Mouse (Mus musculus): ENCODE measurements at regions not wholly inside any gene's neighbourhood (a gene's known extent, or its start where the extent isn't known, plus 50 kb on each side); places are given as distances from the start of the nearest gene placed in this dataset.

DNA sequence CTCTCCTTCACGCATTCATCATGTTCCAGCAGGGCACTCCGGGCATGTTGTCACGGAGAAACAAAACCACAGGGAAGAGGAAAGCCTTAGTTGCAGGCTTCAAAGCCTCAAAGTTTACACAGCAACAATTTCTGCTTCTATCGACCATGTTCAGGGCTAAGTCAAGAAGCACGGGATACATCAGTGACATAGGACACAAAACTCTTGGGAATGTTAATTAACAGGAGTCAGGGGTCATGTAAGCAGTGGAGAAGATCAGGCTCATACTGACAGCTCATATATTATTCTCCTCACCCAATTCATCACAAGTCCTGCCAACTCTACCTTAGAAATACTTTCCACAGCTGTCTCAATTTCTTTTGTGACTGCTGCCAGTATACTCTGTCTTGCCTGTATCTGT is 133.0 kb upstream of the Btbd3 start:
- DNase-seq = no peak

DNA sequence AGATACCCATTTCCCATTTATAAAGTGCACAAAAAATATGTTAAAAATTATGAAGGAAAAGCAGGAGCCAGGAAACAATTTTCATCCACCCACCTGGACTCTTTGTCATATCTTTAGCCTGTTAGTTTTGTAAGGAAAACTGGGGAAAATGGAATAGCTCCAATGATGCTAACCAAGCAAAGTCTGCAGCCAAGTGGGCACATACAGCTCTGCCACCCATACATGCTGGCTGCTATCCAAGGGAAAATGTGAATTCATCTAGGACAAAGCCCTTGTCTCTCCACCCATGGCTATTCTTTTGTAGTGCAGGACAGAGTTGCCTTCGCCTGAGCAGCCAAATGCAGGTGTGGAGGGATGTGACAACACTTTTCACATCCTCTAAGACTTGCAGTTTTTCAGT is 135.5 kb upstream of the Btbd3 start:
- no peak for DNase-seq

GRCm38 (mm10) chr2:138120131-138120530 is 136.2 kb upstream of the Btbd3 start:
- no peak for DNase-seq

- no peak for DNase-seq
These were observed 156.6 kb upstream of the Btbd3 start for GRCm38 (mm10) chr2:138099777-138100176.

DNA sequence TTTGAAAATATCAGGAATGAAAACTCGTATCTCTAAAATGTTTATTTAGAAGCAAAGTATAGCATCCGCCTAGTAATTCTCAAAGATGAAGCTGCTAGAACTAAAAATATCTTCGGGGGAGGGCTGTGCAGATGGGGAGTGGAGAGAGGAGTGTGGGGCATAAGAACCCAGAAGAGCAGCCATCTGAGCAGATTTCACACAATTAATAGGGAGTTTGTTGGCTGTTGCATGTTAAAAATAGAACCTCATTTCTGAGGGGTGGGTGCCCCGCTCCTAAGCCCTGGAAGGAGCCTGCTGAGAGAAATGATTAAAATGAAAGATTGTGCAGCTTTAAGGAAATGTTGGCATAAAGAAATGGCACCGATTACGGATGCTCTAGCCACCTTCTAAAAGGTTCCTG is 171.0 kb upstream of the Btbd3 start:
- no peak for DNase-seq

GRCm38 (mm10) chr2:138084564-138085283 is 171.6 kb upstream of the Btbd3 start:
- DNase-seq = no peak

GRCm38 (mm10) chr2:138074020-138074613 is 182.2 kb upstream of the Btbd3 start:
- DNase-seq = no peak

DNA sequence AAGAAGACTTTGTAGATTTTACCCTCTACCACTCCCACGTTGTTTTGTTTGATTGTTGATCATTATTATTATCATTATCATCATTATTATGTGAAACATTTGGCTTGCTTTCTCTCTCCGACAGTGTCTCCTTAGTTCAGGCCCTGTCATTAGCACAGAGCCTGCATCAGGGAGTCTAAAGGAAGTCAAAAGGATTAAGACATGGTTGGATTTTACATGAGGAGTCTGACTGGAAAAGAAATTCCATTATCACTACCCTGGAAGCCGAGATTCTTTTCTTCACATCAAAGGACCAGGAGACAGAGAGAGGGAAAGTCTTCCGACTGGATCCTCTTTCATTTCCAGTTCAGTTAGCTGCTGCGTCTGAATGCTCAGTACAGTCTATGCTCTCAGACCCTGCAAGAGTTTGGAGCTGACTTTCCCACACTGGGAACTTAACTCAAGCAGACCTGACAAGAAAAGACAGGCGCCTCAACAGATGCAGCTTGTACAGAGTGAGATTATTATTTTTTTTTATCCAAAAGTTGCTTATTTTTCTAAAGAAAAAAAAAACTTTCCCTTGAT is 184.1 kb upstream of the Btbd3 start:
- no peak for DNase-seq

GRCm38 (mm10) chr2:138053081-138053480 is 203.3 kb upstream of the Btbd3 start:
- no peak for DNase-seq

GRCm38 (mm10) chr2:138048341-138048740 is 208.0 kb upstream of the Btbd3 start:
- no peak for DNase-seq

DNA sequence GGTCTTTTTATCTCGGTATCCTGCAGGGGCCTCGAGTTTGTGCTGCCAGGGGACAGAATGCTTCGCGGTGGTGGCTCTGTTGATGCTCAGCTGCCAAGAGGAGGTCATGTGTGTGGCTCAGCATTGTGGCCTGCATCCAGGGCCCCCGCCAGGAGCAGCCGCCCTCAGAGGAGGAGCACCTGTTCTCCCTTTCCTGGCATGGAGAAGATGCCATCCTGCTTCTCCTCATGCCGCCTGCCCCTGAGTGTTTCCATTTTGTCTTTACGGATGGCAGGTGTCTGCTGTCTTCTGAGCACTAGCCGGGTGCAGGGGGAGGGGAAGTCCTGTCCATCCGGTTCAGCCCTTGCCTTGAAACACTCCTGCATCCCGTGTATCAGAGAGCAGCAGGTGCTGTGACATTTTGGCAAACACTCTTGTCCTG is 208.6 kb upstream of the Btbd3 start:
- no peak for DNase-seq

GRCm38 (mm10) chr2:138047361-138047760 is 209.0 kb upstream of the Btbd3 start:
- no peak for DNase-seq

DNA sequence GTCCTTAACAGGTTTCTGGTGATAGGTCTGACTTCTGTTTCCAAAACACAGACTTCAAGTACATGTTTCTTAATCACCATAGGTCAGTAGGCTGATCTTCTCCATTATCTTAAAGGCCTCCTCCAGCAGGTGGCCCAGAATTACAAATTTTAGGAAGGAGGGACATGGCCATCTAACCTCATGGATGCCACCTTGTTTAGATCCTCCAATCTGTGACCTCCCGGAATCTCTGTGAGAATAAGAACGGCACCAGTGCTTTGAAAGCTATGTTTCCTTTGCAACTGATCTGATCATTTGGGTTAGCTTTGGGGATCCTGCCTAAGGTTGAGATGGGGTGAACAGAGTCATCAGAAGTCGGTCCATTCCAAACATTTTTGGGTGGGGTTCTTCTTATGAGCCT is 209.4 kb upstream of the Btbd3 start:
- no peak for DNase-seq

DNA sequence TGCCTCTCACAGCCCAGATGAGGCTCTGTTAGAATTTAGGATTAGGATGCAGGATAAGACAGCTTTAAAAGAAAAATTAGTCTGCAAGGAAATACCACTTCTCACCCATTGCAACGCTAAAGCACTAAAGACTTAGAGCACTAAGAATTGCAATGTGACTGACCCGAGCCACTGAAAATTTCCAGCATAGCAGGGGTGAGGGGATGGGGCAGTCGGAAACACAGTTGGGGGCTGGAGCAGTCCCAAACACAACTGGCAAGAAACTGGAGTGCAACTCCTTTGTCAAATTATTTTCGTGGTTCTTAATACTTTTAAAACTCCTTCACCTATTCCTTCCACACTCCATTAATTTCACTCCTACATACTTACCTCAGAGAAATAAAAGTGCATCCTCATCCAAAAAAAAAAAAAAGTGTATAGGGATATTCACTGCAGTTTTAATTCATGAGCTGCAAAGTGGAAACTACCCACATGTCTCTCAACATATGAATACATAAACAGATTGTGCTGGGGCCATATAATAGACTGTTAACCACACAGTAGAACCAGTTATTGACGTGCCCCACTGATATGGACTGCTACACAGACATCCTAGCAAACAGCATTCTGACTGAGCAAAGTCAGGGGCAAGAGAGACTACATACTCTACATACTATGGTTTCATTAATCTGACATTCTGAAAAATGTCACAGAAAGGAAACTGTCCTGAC is 210.3 kb upstream of the Btbd3 start:
- DNase-seq = no peak

DNA sequence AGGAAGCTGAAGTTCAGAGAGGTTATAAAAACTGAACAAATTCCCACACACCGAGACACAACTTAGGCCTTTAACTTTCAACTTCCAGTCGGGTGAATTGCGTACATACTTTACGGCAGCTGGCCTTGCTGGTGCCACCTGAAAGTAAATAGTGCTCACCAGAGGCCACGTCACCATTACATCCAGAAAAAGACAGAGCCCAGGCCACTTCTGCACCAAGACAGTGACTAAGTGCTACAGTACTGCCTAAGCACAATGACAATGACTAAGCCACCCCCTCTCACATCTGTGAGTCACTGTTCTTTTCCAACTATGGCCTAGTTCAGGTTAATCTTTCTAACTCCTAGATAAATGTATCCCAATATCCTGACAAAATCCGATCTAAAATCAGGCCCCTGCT is 215.7 kb upstream of the Btbd3 start:
- peak; percentile 28 to 43 for DNase-seq

DNA sequence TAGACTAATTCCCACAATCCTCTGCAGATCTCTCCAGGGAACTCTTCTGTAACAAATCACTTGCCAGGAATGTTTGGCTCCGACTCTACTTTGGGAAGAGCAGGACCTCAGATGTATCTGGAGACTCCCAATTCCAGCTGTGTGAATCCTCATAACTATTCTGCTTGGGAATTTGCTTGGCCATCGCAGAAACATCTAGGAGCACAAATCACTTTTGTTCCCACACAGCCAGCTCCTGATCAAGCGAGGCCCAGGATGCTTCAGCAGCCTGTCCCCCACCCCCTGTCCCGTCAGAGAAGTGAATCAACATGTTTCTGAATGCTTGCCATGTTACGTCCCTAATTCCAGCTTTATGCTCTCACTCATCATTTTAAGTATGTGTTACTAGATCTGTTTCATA is 216.1 kb upstream of the Btbd3 start:
- peak in 1 of 2 experiments; percentile 9 for DNase-seq

- no peak for DNase-seq
These were observed 222.1 kb upstream of the Btbd3 start for GRCm38 (mm10) chr2:138034123-138034736.

GRCm38 (mm10) chr2:138033379-138034122 is 222.8 kb upstream of the Btbd3 start:
- DNase-seq = peak; percentile 83 to 88

GRCm38 (mm10) chr2:138027411-138027810 is 229.0 kb upstream of the Btbd3 start:
- no peak for DNase-seq

- DNase-seq = no peak
These were observed 232.8 kb upstream of the Btbd3 start for GRCm38 (mm10) chr2:138023558-138023957.

- no peak for DNase-seq
These were observed 274.6 kb upstream of the Btbd3 start for GRCm38 (mm10) chr2:137981766-137982165.

- no peak for DNase-seq
These were observed 278.6 kb upstream of the Btbd3 start for GRCm38 (mm10) chr2:137977767-137978166.

All from adrenal gland, postnatal 36 days (tissue).